Mouse (Mus musculus) liver, embryonic 13.5 days (tissue): ENCODE measurements around the gene Sulf2. TPM values are rescaled to one million over a fixed set of nuclear protein-coding genes. Genes with fewer than 3 reads are reported as not detected.

Experiments
- ATAC-seq: fragments of 200-750 bp; cut with Nextera tagmentation; 2 replicates; pipeline ENCODE4 v1.8.0; 2017; ENCODE audit warnings: low read depth, mild to moderate bottlenecking, moderate number of reproducible peaks, moderate library complexity
- DNase-seq: peaks from one replicate; pipeline ENCODE4 v3.0.0; 2022
- H3K27ac ChIP-seq: fragments of 300-500 bp; sonication (generic); 2 replicates; pipeline ENCODE4 v1.5.1; 2015; ENCODE audit warnings: moderate library complexity, mild to moderate bottlenecking, inconsistent platforms
- H3K27me3 ChIP-seq: fragments of 300-500 bp; sonication (generic); 2 replicates; pipeline ENCODE4 v1.6.1; 2015; ENCODE audit warnings: mild to moderate bottlenecking, inconsistent platforms
- H3K36me3 ChIP-seq: fragments of 300-500 bp; sonication (generic); 2 replicates; pipeline ENCODE4 v1.6.1; 2015; ENCODE audit warnings: mild to moderate bottlenecking, inconsistent platforms
- H3K4me1 ChIP-seq: fragments of 300-500 bp; sonication (generic); replicated peaks from 2 replicates; pipeline ENCODE4 v1.6.1; 2015; ENCODE audit warnings: inconsistent platforms
- H3K4me2 ChIP-seq: fragments of 300-500 bp; sonication (generic); 2 replicates; pipeline ENCODE4 v1.6.1; 2015; ENCODE audit warnings: inconsistent platforms, mild to moderate bottlenecking, moderate library complexity
- H3K4me3 ChIP-seq: fragments of 300-500 bp; sonication (generic); replicated peaks from 2 replicates; pipeline ENCODE4 v1.5.1; 2015; ENCODE audit warnings: mild to moderate bottlenecking, inconsistent platforms
- H3K9ac ChIP-seq: fragments of 300-500 bp; sonication (generic); 2 replicates; pipeline ENCODE4 v1.6.1; 2015; ENCODE audit warnings: mild to moderate bottlenecking, inconsistent platforms
- H3K9me3 ChIP-seq: fragments of 300-500 bp; sonication (generic); replicated peaks from 2 replicates; pipeline ENCODE4 v1.6.1; 2016; ENCODE audit warnings: inconsistent platforms
- WGBS: fragments of 180-500 bp; shearing (Covaris S2); methylation state at CpG from one replicate; pipeline ENCODE4 v1.1.7; 2015; ENCODE audit not compliant: insufficient replicate concordance; 5-methylcytosine and 5-hydroxymethylcytosine counted together
- polyA plus RNA-seq: library from polyadenylated mRNA; unstranded; fragments of >200 nt; fragmentation: Nextera tagmentation; extraction: Ambion mirVana; gene quantifications from 2 replicates; pipeline ENCODE4 v1.2.1, GENCODE M21; 2015

Gene Sulf2
- polyA plus RNA-seq, 1 experiment from 2014 or later: 2.9 TPM

- Histone ChIP-seq H3K4me1 (peaks cover 44% of the 10 kb centered on the region), H3K9me3 (no peaks in the 10 kb centered on the region), H3K27ac (peak overlapping the region; percentile 1; the same call in 1 of the 2 replicates), H3K9ac (no peak overlapping the region), H3K4me3 (no peak overlapping the region), H3K36me3 (peaks cover 19% of the 10 kb centered on the region), H3K4me2 (no peak overlapping the region), H3K27me3 (no peaks in the 10 kb centered on the region)
- WGBS: 31% methylated on average over 10 of the region's 10 CpGs
- ATAC-seq (no peak), DNase-seq (no peak)
Measured at GRCm38 (mm10) chr2:166045549-166046501, 109.6 kb downstream of the Sulf2 start.

GRCm38 (mm10) chr2:166045006-166045405 lies 110.5 kb downstream of the Sulf2 start:
- 0 out of 2 replicates have a peak overlapping the region, but pooled peaks have one; percentile 1 for H3K27ac ChIP-seq
- H3K9me3 ChIP-seq: no peaks in the 10 kb centered on the region
- H3K36me3 ChIP-seq: peaks cover 11% of the 10 kb centered on the region
- no peak overlapping the region for H3K4me3 ChIP-seq
- 23% methylated on average over 2 of the region's 2 CpGs for WGBS
- H3K4me2 ChIP-seq: no peak overlapping the region
- ATAC-seq (no peak), DNase-seq (no peak)
- H3K9ac ChIP-seq: no peak overlapping the region
- H3K27me3 ChIP-seq: no peaks in the 10 kb centered on the region
- H3K4me1 ChIP-seq: peaks cover 44% of the 10 kb centered on the region

GRCm38 (mm10) chr2:166042542-166042941 lies 112.9 kb downstream of the Sulf2 start:
- peaks cover 3% of the 10 kb centered on the region; the same call in 1 of the 2 replicates for H3K36me3 ChIP-seq
- H3K4me2 ChIP-seq: no peak overlapping the region
- no peak overlapping the region for H3K4me3 ChIP-seq
- H3K4me1 ChIP-seq: peaks cover 44% of the 10 kb centered on the region
- ATAC-seq (0 out of 2 replicates have a peak, but pooled peaks have one; percentile 59), DNase-seq (no peak)
- H3K9ac ChIP-seq: no peak overlapping the region
- no peak overlapping the region for H3K27ac ChIP-seq
- WGBS: 26% methylated on average over 1 of the region's 1 CpGs
- H3K27me3 ChIP-seq: no peaks in the 10 kb centered on the region
- no peaks in the 10 kb centered on the region for H3K9me3 ChIP-seq

GRCm38 (mm10) chr2:166039681-166040080 lies 115.8 kb downstream of the Sulf2 start:
- Histone ChIP-seq H3K27me3 (no peaks in the 10 kb centered on the region), H3K36me3 (no peaks in the 10 kb centered on the region), H3K9me3 (no peaks in the 10 kb centered on the region), H3K4me1 (peaks cover 33% of the 10 kb centered on the region), H3K9ac (no peak overlapping the region), H3K4me2 (no peak overlapping the region), H3K27ac (no peak overlapping the region), H3K4me3 (no peak overlapping the region)
- WGBS: 76% methylated on average over 4 of the region's 4 CpGs
- ATAC-seq (no peak), DNase-seq (no peak)

DNA sequence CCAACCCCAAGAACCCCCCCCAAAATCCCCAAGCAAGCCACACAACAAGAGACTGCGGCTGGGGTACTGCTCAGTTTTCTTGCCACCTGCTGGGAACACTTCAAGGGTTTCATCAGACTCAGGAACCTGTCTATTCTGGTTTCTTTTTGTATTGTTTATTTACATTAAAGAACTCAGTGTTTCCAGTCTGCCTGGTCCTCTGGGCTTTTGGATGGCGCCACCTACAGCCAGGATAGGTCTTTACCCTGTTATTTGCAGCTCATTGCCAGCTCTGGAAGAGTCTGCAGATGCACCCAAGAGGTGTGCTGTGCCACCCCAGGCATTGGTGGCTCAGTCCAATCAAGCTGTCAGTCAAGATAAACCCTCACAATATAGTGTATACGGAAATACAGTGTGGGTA lies 119.7 kb downstream of the Sulf2 start:
- ATAC-seq: no peak
- no peak overlapping the region for H3K4me2 ChIP-seq
- no peak overlapping the region for H3K27ac ChIP-seq

DNA sequence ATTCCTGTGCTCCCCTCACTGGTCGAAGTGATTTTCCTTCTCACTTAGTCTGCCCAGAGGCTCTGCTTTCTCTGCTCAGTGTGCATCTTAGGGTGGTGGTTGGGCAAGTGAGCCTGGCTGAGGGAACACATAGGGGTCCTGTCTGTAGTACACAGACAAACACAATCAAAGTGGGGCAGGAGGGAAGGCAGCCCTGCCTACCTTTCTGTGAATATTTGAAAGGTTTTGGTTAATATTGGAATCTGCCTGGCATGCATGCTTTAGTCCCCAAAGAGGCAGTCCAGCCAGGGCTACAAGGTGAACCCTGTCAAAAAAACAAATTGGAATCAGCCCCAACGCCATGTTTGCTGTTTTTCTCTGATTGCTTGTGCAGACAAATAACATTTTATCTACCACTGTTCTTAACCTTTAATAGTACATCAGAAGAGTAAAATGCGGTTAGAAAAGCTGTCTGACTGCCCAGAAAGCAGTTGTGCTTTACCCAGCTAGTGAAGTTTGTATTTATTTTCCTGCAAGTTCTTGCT lies 120.4 kb downstream of the Sulf2 start:
- Histone ChIP-seq H3K4me1 (peaks cover 24% of the 10 kb centered on the region), H3K9me3 (no peaks in the 10 kb centered on the region), H3K27ac (no peak overlapping the region; the same call in 1 of the 2 replicates), H3K36me3 (no peaks in the 10 kb centered on the region), H3K27me3 (no peaks in the 10 kb centered on the region), H3K4me3 (no peak overlapping the region), H3K9ac (no peak overlapping the region), H3K4me2 (no peak overlapping the region)
- DNase-seq (no peak), ATAC-seq (no peak)
- WGBS: 48% methylated on average over 3 of the region's 3 CpGs

More for the DNA sequence above, 119.7 kb downstream of the Sulf2 start:
- Histone ChIP-seq H3K4me3 (no peak overlapping the region), H3K4me1 (peaks cover 17% of the 10 kb centered on the region), H3K36me3 (no peaks in the 10 kb centered on the region), H3K9ac (no peak overlapping the region), H3K27me3 (no peaks in the 10 kb centered on the region), H3K9me3 (no peaks in the 10 kb centered on the region)
- peak; percentile 26 for DNase-seq
- WGBS: 40% methylated on average over 3 of the region's 3 CpGs

GRCm38 (mm10) chr2:166032628-166033027 lies 122.8 kb downstream of the Sulf2 start:
- H3K36me3 ChIP-seq: no peaks in the 10 kb centered on the region
- DNase-seq: no peak
- H3K4me1 ChIP-seq: peaks cover 31% of the 10 kb centered on the region
- H3K4me2 ChIP-seq: no peak overlapping the region
- H3K27ac ChIP-seq: no peak overlapping the region
- no peaks in the 10 kb centered on the region for H3K27me3 ChIP-seq
- H3K9me3 ChIP-seq: no peaks in the 10 kb centered on the region
- 77% methylated on average over 5 of the region's 5 CpGs for WGBS
- no peak overlapping the region for H3K9ac ChIP-seq
- H3K4me3 ChIP-seq: no peak overlapping the region
- ATAC-seq: no peak

GRCm38 (mm10) chr2:166031120-166031929 lies 124.1 kb downstream of the Sulf2 start:
- Histone ChIP-seq H3K9ac (0 out of 2 replicates have a peak overlapping the region, but pooled peaks have one; percentile 24), H3K4me2 (peak overlapping the region; percentile 62), H3K36me3 (no peaks in the 10 kb centered on the region), H3K27ac (peak overlapping the region; percentile 54), H3K27me3 (no peaks in the 10 kb centered on the region), H3K4me3 (peak overlapping the region; percentile 37), H3K9me3 (no peaks in the 10 kb centered on the region), H3K4me1 (peaks cover 40% of the 10 kb centered on the region)
- WGBS: 36% methylated on average over 7 of the region's 7 CpGs
- DNase-seq: no peak
- peak; percentile 81 for ATAC-seq

DNA sequence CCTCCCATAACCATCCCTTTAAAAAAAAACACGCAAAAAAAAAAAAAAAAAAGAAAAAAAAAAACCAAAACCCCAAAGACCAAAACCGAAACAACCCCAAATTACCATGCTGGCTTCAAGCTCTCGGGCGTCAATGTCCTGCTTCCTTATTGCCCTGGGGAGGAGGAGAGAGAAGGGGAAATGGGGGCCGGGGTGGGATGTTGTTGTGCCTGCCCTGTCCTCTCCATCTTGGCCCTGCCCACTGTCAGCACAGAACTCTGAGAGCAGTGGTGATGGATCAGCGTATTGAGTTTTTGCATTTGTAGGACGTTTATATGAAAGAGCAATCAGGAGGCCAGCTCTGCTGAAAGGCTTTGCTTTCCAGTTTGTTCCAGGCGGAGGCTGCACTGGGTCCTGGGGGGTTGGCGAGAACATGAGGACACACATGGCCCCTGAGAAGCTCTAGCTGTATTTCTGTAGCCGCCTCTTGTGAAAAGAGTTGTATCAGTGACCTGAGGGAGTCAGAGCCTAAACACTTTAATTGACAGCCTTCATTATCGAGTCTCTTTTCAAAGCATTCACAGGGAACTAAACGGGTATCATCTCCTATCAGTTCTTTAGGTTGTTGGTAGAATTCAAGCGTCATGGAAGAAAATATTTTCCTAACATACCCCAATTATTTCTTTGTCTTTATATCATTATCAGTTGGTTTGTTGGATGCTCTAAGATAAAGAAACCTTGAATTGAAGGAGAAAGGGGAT lies 125.0 kb downstream of the Sulf2 start:
- Histone ChIP-seq H3K9me3 (no peaks in the 10 kb centered on the region), H3K4me2 (peak overlapping the region; percentile 62), H3K9ac (peak overlapping the region; percentile 45; the same call in 1 of the 2 replicates), H3K4me3 (peak overlapping the region; percentile 37), H3K4me1 (peaks cover 45% of the 10 kb centered on the region), H3K36me3 (no peaks in the 10 kb centered on the region), H3K27ac (peak overlapping the region; percentile 70), H3K27me3 (no peaks in the 10 kb centered on the region)
- 8% methylated on average over 13 of the region's 13 CpGs for WGBS
- ATAC-seq: no peak
- DNase-seq: no peak

- Histone ChIP-seq H3K9ac (no peak overlapping the region), H3K9me3 (no peaks in the 10 kb centered on the region), H3K36me3 (no peaks in the 10 kb centered on the region), H3K27ac (no peak overlapping the region), H3K4me2 (no peak overlapping the region), H3K4me1 (peaks cover 43% of the 10 kb centered on the region), H3K4me3 (no peak overlapping the region), H3K27me3 (no peaks in the 10 kb centered on the region)
- ATAC-seq: no peak
- WGBS: 54% methylated on average over 4 of the region's 4 CpGs
- no peak for DNase-seq
Measured at GRCm38 (mm10) chr2:166029232-166029631, 126.2 kb downstream of the Sulf2 start.
